Mouse (Mus musculus): ENCODE measurements around the gene Sec1.

DNA sequence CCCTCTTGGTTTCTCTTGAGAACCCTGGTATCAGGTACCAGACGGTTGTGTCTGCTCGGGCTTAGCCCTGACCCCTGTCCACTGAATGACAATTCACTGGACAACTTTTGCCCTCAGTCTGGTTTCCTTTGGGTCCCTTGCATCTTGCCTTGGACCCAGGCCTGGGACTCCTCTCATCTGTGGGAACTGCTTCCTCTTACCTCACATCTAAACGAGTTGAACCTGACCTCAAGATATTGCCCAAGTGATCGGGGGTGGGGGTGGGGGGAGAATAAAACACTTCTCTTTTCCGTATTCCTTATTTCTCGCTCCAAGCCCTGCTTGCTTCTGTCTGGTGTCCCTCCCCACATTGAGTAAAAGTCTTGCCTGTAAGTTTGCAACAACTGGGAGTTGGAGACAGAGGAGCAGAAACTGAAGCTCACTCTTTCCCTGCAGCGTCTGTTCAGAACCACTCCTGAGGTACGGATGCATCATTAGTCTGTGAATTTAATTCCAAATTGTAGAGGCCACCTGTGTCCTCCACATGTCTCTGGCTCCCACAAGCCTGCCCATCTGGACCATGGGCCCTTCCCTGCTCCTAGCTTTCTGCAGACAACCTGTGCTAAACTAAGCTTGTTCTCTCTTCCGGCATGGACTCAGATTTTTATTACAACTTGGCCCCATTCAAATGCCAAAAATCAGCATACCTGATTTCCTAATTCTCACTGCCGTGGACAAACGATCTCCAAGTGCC is 33.3 kb downstream of the Sec1 start:
- TF ChIP-seq GATA1 (IDR thresholded peaks at IDR 0.05; ENCODE audit: low read length): no peak
- no peak for TF ChIP-seq TAL1 (IDR thresholded peaks at IDR 0.05; ENCODE audit: low read length)
